Mouse (Mus musculus) neural tube, embryonic 10.5 days (tissue): ENCODE results near the gene Lipo2.
A peak's percentile ranks its signal among the peaks of the same experiment; 100 is the strongest.
"Not testable (repeated sequence)": the region's sequence is repeated elsewhere in the genome, so short reads cannot be mapped to it uniquely, and the experiment has no call there.

Experiments used
- DNase-seq: peaks from one replicate; pipeline ENCODE4 v3.0.0-alpha.2; 2017; ENCODE audit warnings: low spot score; ENCODE audit errors: extremely low spot score

The Lipo2 gene

DNA sequence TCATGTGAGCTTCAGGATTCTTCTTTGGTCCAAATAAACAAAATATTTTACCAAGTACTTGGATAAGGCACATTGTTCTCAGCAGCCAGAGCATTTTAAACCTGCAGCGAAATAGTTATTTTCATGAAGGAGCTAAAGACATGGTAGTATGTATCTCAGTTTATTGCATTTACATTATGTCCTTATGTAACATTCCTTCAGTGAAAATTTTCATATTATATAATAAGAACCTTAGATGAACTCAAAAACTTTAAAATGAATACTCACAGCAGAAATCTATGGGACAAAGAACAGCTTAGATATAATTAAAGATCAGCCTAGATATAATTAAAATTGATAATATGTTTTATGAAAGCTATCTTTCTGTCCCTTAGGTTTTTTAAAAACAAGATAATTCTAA, at the start of gene Lipo2:
Lipo2 (minus strand) TSS at position 101 of the 400 bp plus-strand sequence.
- not testable (repeated sequence) for DNase-seq

DNA sequence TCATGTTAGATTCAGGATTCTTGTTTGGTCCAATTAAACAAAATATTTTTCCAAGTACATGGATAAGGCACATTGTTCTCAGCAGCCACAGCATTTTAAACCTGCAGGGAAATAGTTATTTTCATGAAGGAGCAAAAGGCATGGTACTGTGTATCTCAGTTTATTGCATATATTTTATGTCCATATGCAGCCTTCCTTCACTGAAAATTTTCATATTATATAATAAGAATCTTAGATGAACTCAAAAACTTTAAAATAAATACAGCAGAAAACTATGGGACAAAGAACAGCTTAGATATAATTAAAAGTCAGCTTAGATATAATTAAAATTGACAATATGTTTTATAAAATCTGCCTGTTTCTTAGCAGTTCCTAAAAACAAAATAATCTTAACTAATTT, 36.2 kb upstream of the Lipo2 start, which contains the start of gene Lipo1:
Lipo1 (minus strand) TSS at position 101 of the 400 bp plus-strand sequence.
- DNase-seq, result not testable (repeated sequence)

DNA sequence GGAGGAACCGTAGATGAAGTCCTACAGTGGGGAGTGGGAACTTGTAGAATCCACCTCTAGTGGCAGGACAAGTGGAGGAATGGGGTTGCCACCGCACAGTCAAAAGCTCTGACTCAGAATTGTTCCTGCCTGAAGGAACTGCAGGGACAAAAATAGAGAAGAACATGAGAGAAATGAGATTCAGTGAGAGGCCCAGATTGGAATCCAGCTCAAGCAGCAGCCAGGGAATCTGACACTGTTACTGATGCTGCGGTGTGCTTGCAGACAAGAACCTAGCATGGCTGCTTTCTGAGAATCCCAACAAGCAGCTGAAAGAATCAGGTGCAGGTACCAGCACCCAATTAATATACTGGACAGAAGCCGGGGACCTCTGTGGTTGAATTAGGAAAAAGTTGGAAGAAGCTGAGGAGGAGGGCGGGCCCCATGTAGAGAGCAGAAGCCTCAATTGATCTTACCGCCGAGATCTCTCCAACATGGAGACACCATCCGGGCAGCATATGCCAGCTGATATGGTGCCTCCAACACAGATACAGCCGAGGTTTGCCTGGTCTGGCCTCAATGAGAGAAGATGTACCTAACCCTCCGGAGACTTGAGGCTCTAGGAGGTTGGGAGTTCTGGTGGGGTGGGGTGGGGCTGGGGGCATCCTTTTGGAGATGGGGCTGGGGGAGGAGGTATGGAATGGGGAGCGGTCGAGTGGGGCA, 35.6 kb upstream of the Lipo2 start:
- no peak for DNase-seq

DNA sequence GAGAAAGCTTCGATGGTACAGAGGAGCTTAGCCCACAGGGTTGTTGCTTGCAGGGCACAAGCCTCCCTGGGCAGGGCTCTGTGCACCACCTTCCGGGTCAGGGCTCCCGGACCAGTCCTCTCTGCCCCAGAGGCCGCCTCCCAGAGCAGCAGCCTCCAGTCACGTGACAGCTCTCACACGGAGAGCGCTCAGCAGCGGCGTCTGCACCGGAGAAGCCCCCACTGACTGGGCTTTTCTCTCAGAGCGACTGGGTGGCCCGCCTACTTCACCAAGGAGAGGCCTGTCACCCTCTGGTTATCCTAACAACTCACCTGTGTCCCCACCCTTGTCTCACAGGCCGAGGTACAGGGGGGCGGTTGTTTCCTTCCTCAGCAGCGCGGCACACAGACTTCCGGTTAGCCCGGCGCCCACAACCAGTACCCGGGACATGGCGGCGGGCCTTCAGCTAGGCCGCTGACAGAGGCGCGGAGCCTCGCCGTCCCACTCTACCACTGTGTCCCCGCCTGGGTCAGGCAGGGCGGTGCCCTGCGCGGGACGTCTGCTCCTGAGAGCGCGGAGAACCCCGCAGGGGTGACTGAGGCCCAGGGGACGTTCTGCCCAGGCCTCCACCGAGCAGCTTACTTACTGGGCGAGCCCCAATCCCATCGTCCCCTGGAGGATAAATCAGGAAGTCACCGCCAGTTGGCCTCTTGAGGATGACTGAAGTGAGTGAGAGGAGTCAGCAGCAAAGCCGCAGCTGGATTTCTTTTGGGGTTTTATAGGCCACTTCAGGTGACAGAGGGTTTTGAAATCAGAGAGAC, 10.3 kb upstream of the Lipo2 start, which contains the start of gene Lipo3:
Lipo3 (minus strand) TSS at position 665 of the 800 bp plus-strand sequence.
- peak; percentile 15 for DNase-seq
